Mouse (Mus musculus): ENCODE measurements around the gene Akap13.

DNA sequence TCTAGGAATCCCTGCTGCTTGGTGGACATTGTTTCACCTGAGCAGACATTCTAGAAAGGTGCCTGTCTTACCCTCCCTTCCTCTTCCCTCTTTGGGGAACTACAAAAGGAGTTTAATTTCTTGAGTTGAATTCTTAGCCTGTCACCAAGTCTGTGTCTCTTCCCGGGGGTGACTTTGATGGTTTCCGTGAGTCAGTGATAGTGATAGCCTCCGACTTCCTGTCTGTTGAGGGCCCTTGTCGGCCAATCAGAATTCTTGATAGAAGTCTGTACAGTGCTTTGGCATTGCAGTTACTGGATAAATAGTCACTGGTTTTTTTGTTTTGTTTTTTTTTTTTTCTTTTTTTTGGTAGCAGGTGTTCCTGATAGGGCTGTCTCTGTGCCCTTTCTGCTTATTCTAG is 116.8 kb downstream of the Akap13 start:
- TF ChIP-seq POLR2A (IDR thresholded peaks at IDR 0.05; ENCODE audit: low read depth, low read length) (no peak), CTCF (IDR thresholded peaks at IDR 0.05; ENCODE audit: borderline replicate concordance, insufficient read depth, low read length) (no peak)
